Mouse (Mus musculus) layer of hippocampus, postnatal 14 days (tissue): ENCODE measurements around the gene Ppp1r16b. TPM values are rescaled to one million over a fixed set of nuclear protein-coding genes. Genes with fewer than 3 reads are reported as not detected.
A peak's percentile ranks its signal among the peaks of the same experiment; 100 is the strongest.

Experiments
- DNase-seq, 2 experiments: peaks; one replicate each; pipeline ENCODE4 v3.0.0; 2021 to 2022; ENCODE audit warnings: low spot score in 2 of 2, mixed read lengths in 1 of 2
- total RNA-seq, 2 experiments: library from RNA; stranded (reverse); gene quantifications; 2 replicates each; pipeline ENCODE4 v1.2.3; 2021

Gene Ppp1r16b
- total RNA-seq, 2 experiments from 2014 or later, result 97.4 to 97.9 TPM

GRCm38 (mm10) chr2:158749366-158749765 is 84.2 kb downstream of the Ppp1r16b start:
- peak; percentile 41 to 80 for DNase-seq

GRCm38 (mm10) chr2:158760231-158760630 is 95.0 kb downstream of the Ppp1r16b start:
- no peak for DNase-seq

GRCm38 (mm10) chr2:158762339-158762738 is 97.1 kb downstream of the Ppp1r16b start:
- DNase-seq, result no peak

GRCm38 (mm10) chr2:158767742-158768339 is 102.6 kb downstream of the Ppp1r16b start, which contains the start of gene Fam83d:
Gene Fam83d (plus strand): TSS chr2:158768093.
- peak; percentile 94 to 97 for DNase-seq

- no peak for DNase-seq
These were observed 103.2 kb downstream of the Ppp1r16b start for GRCm38 (mm10) chr2:158768350-158768749.

GRCm38 (mm10) chr2:158768771-158769170 is 103.6 kb downstream of the Ppp1r16b start:
- DNase-seq, result no peak

- no peak for DNase-seq
These were observed 105.0 kb downstream of the Ppp1r16b start for GRCm38 (mm10) chr2:158770126-158770757.

GRCm38 (mm10) chr2:158771066-158771763 is 106.0 kb downstream of the Ppp1r16b start:
- no peak for DNase-seq

GRCm38 (mm10) chr2:158772808-158773207 is 107.6 kb downstream of the Ppp1r16b start:
- no peak for DNase-seq

- no peak for DNase-seq
These were observed 109.7 kb downstream of the Ppp1r16b start for GRCm38 (mm10) chr2:158774886-158775285.

GRCm38 (mm10) chr2:158776716-158777115 is 111.5 kb downstream of the Ppp1r16b start:
- DNase-seq, result no peak

- no peak for DNase-seq
These were observed 112.3 kb downstream of the Ppp1r16b start for GRCm38 (mm10) chr2:158777490-158777889.

GRCm38 (mm10) chr2:158778349-158778748 is 113.2 kb downstream of the Ppp1r16b start:
- DNase-seq, result no peak

GRCm38 (mm10) chr2:158781126-158781525 is 115.9 kb downstream of the Ppp1r16b start:
- DNase-seq, result no peak

- no peak for DNase-seq
These were observed 122.0 kb downstream of the Ppp1r16b start for GRCm38 (mm10) chr2:158786927-158787795.

GRCm38 (mm10) chr2:158794494-158795004 is 129.4 kb downstream of the Ppp1r16b start, which contains the start of gene Dhx35:
Gene Dhx35 (plus strand): TSS chr2:158794807.
- peak; percentile 90 to 96 for DNase-seq

GRCm38 (mm10) chr2:158795043-158795442 is 129.8 kb downstream of the Ppp1r16b start:
- no peak for DNase-seq

- no peak for DNase-seq
These were observed 130.7 kb downstream of the Ppp1r16b start for GRCm38 (mm10) chr2:158795875-158796274.

- DNase-seq, result peak in 1 of 2 experiments; percentile 22
These were observed 134.1 kb downstream of the Ppp1r16b start for GRCm38 (mm10) chr2:158799328-158799727.

- no peak for DNase-seq
These were observed 135.6 kb downstream of the Ppp1r16b start for GRCm38 (mm10) chr2:158800788-158801187.

GRCm38 (mm10) chr2:158803575-158803974 is 138.4 kb downstream of the Ppp1r16b start:
- no peak for DNase-seq
